8 mouse cellular contexts compared by ENCODE assay signal in genomic region chr2:75981440-75982081, GRCm38 (mm10). TPM values are rescaled to one million over a fixed set of nuclear protein-coding genes. Genes with fewer than 3 reads are reported as not detected.
A peak's percentile ranks its signal among the peaks of the same experiment; 100 is the strongest.
DNase-seq lines count a peak whose midpoint lies in the region; ATAC-seq and TF ChIP-seq lines count a peak whose summit lies in the region.
"Not testable (repeated sequence)": the region's sequence is repeated elsewhere in the genome, so short reads cannot be mapped to it uniquely, and the experiment has no call there.

Ttc30a1 (minus strand) TSS chr2:75981967.

- peak; percentile 82 for DNase-seq in T-cell, adult 2 months (ENCODE audit: low spot score)
- peak; percentile 85 to 86 for DNase-seq in cerebellum, postnatal 14 days
- DNase-seq in frontal cortex, postnatal 25 days (ENCODE audit: low spot score in 2 of 2): peak; percentile 51 to 67
- peak; percentile 77 to 78 for DNase-seq in layer of hippocampus, postnatal 10 days (ENCODE audit: low spot score in 2 of 2)
- DNase-seq in testis, postnatal 14 days (ENCODE audit: low spot score): peak; percentile 84

- TF ChIP-seq CTCF in olfactory bulb, adult 2 months (IDR thresholded peaks at IDR 0.05; ENCODE audit: insufficient read depth, low read depth, low read length): not testable (repeated sequence)

- H3K4me1 ChIP-seq in hindbrain, embryonic 13.5 days (replicated peaks): peaks cover 12% of the 10 kb centered on the region
- not testable (repeated sequence) for H3K4me1 ChIP-seq in lung, embryonic 16.5 days (replicated peaks; ENCODE audit: control insufficient read depth, insufficient read depth, low read length); olfactory bulb, adult 2 months (ENCODE audit: control insufficient read depth, insufficient read depth, low read length)

- peak within 1 kb of the TSS; percentile 56; the same call in 1 of the 2 replicates for H3K9ac ChIP-seq in hindbrain, embryonic 13.5 days
- H3K9ac ChIP-seq in lung, embryonic 16.5 days (ENCODE audit: low read length): peak within 1 kb of the TSS; percentile 68

- peak; percentile 76 for ATAC-seq in hindbrain, embryonic 13.5 days (ENCODE audit: low FRiP score)
- peak; percentile 67 for ATAC-seq in lung, embryonic 16.5 days (ENCODE audit: low read depth)

- not testable (repeated sequence) for H3K36me3 ChIP-seq in hindbrain, embryonic 13.5 days; lung, embryonic 16.5 days (ENCODE audit: control insufficient read depth, insufficient read depth, low read length)

- not testable (repeated sequence) for H3K9me3 ChIP-seq in hindbrain, embryonic 13.5 days; lung, embryonic 16.5 days (ENCODE audit: control insufficient read depth, low read length)

- H3K27ac ChIP-seq in hindbrain, embryonic 13.5 days; olfactory bulb, adult 2 months (ENCODE audit: insufficient read depth, low read depth, low read length): not testable (repeated sequence)
- peak within 1 kb of the TSS; percentile 47; the same call in 1 of the 2 replicates for H3K27ac ChIP-seq in lung, embryonic 16.5 days (ENCODE audit: low read length)

- TF ChIP-seq POLR2A in olfactory bulb, adult 2 months (IDR thresholded peaks at IDR 0.05; ENCODE audit: insufficient read depth, low read depth, low read length): not testable (repeated sequence)

- WGBS in hindbrain, embryonic 13.5 days: 2% methylated on average over 33 of the region's 34 CpGs
- WGBS in lung, embryonic 16.5 days: 2% methylated on average over 30 of the region's 34 CpGs
- WGBS in olfactory bulb, adult 2 months: under 1% methylated on average over 34 of the region's 34 CpGs

- not testable (repeated sequence) for H3K27me3 ChIP-seq in hindbrain, embryonic 13.5 days; lung, embryonic 16.5 days (ENCODE audit: control insufficient read depth, insufficient read depth, low read depth, low read length)

- H3K4me3 ChIP-seq in hindbrain, embryonic 13.5 days: peak within 1 kb of the TSS; percentile 46
- peak within 1 kb of the TSS; percentile 60 for H3K4me3 ChIP-seq in lung, embryonic 16.5 days (ENCODE audit: low read length)
- H3K4me3 ChIP-seq in olfactory bulb, adult 2 months (ENCODE audit: insufficient read depth, low read depth, low read length): peak within 1 kb of the TSS; percentile 52

- peak within 1 kb of the TSS; percentile 65 for H3K4me2 ChIP-seq in hindbrain, embryonic 13.5 days
- peak within 1 kb of the TSS; percentile 69 for H3K4me2 ChIP-seq in lung, embryonic 16.5 days (ENCODE audit: low read depth, low read length)

RNA-seq across cellular contexts. Expression of gene Ttc30a1, which starts in this region (rescaled TPM):
- polyA plus RNA-seq in hindbrain, embryonic 13.5 days (2015; fragmentation: Nextera tagmentation; extraction: Ambion mirVana): 7.3 and 8.2 TPM in 2 replicates
- 1 to 10 TPM; 3.4 to 4.0 TPM for total RNA-seq in layer of hippocampus, postnatal 10 days (2021)
- polyA plus RNA-seq in lung, embryonic 16.5 days (2015; fragmentation: Nextera tagmentation; extraction: Ambion mirVana): 8.9 and 10.1 TPM in 2 replicates
- polyA plus RNA-seq in olfactory bulb, adult 2 months (2012; ENCODE audit: insufficient read depth, insufficient read length, low replicate concordance, missing spikeins): not detected in 2 replicates
